Mouse (Mus musculus): Measurements from ENCODE around the gene Lrrc43.

GRCm38 (mm10) chr5:123514871-123515270 lies 25.8 kb downstream of the Lrrc43 start:
- TF ChIP-seq GATA1 (IDR thresholded peaks at IDR 0.05; ENCODE audit: borderline replicate concordance, low read length) (no peak), FLI1 (IDR thresholded peaks at IDR 0.05; ENCODE audit: low read length) (no peak)
